Comparison of ENCODE assay signal across 7 mouse cellular contexts in genomic region chr4:107178830-107179490, GRCm38 (mm10). TPM values are rescaled to one million over a fixed set of nuclear protein-coding genes. Genes with fewer than 3 reads are reported as not detected.
DNase-seq lines count a peak whose midpoint lies in the region; ATAC-seq lines count a peak whose summit lies in the region.

Tceanc2 (minus strand) TSS chr4:107179116.

- H3K4me1 ChIP-seq in limb, embryonic 12.5 days (replicated peaks): peaks cover 42% of the 10 kb centered on the region
- peaks cover 47% of the 10 kb centered on the region for H3K4me1 ChIP-seq in midbrain, embryonic 13.5 days (replicated peaks)

- H3K36me3 ChIP-seq in limb, embryonic 12.5 days: peaks cover 18% of the 10 kb centered on the region; the same call in 1 of the 2 replicates
- peaks cover 8% of the 10 kb centered on the region for H3K36me3 ChIP-seq in midbrain, embryonic 13.5 days

- H3K27me3 ChIP-seq in limb, embryonic 12.5 days: no peaks in the 10 kb centered on the region
- H3K27me3 ChIP-seq in midbrain, embryonic 13.5 days: no peaks in the 10 kb centered on the region

- peak within 1 kb of the TSS; percentile 93 for H3K4me3 ChIP-seq in limb, embryonic 12.5 days (replicated peaks)
- peak within 1 kb of the TSS; percentile 95 for H3K4me3 ChIP-seq in midbrain, embryonic 13.5 days (replicated peaks)

- peak within 1 kb of the TSS; percentile 75 for H3K4me2 ChIP-seq in limb, embryonic 12.5 days
- H3K4me2 ChIP-seq in midbrain, embryonic 13.5 days (replicated peaks): peak within 1 kb of the TSS; percentile 66

- DNase-seq in adrenal gland, adult 2 months: peak; percentile 67
- DNase-seq in embryo, embryonic 11 days: peak; percentile 69
- DNase-seq in gastrocnemius, postnatal 4 days (ENCODE audit: low spot score in 2 of 2): peak in 1 of 2 experiments; percentile 60
- peak; percentile 49 for DNase-seq in kidney, adult 11 months
- peak; percentile 44 to 54 for DNase-seq in spleen, adult 18-20 months

- peak within 1 kb of the TSS; percentile 89 for H3K9ac ChIP-seq in limb, embryonic 12.5 days (replicated peaks)
- H3K9ac ChIP-seq in midbrain, embryonic 13.5 days (replicated peaks): peak within 1 kb of the TSS; percentile 92

- H3K9me3 ChIP-seq in limb, embryonic 12.5 days: no peaks in the 10 kb centered on the region
- no peaks in the 10 kb centered on the region for H3K9me3 ChIP-seq in midbrain, embryonic 13.5 days

- ATAC-seq in limb, embryonic 12.5 days (ENCODE audit: insufficient number of reproducible peaks, insufficient read depth, low FRiP score, low TSS enrichment, low read depth): peak; percentile 16; the same call in 1 of the 2 replicates
- ATAC-seq in midbrain, embryonic 13.5 days: peak; percentile 24

- WGBS in limb, embryonic 12.5 days: under 1% methylated on average over 47 of the region's 47 CpGs
- under 1% methylated on average over 47 of the region's 47 CpGs for WGBS in midbrain, embryonic 13.5 days

- H3K27ac ChIP-seq in limb, embryonic 12.5 days: peak within 1 kb of the TSS; percentile 98
- peak within 1 kb of the TSS; percentile 98 for H3K27ac ChIP-seq in midbrain, embryonic 13.5 days

RNA-seq across cellular contexts. Expression of gene Tceanc2, which starts in this region (rescaled TPM):
- total RNA-seq in adrenal gland, adult 2 months (2021): 10 to 100 TPM; 22.7 to 26.7 TPM
- 5.3 and 5.4 TPM in 2 replicates for polyA plus RNA-seq in adrenal gland, adult 2 months (2012; rRNA removed)
- 10 to 100 TPM; 17.8 to 21.4 TPM for total RNA-seq in gastrocnemius, postnatal 4 days (2021)
- polyA plus RNA-seq in limb, embryonic 12.5 days (2016; fragmentation: Nextera tagmentation; extraction: Ambion mirVana): 18.6 and 24.7 TPM in 2 replicates
- polyA plus RNA-seq in midbrain, embryonic 13.5 days (2015; fragmentation: Nextera tagmentation; extraction: Ambion mirVana): 28.4 and 45.1 TPM in 2 replicates
